Mouse (Mus musculus) adrenal gland, postnatal 0 days (tissue): ENCODE results near the gene Gm5615. TPM values are rescaled to one million over a fixed set of nuclear protein-coding genes. Genes with fewer than 3 reads are reported as not detected.

Experiments used
- polyA plus RNA-seq: library from polyadenylated mRNA; unstranded; fragments of >200 nt; fragmentation: Nextera tagmentation; extraction: Ambion mirVana; gene quantifications from 2 replicates; pipeline ENCODE4 v1.2.1, GENCODE M21; 2015

Gm5615 gene
- polyA plus RNA-seq = not detected in 2 replicates

DNA sequence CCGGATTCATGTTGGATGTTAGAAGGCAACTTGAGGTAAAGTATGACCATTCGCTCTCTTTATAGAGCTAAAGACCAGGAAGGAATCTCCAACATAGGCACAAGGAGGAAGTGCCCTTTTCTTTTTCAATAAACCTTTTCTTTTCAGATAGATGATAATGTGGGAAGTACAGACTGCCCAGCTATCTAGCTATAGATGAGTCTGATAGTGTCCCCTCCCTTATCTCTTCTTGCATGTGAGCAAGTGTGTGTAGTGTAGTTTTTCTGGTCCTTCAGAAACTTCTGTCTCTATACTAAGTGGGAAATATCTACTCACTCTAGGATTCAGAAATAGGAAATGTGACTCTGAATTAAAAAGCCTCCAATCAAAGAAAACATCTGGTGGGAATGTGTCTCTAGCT lies at the start of gene Gm5615:
Gene Gm5615 (minus strand): TSS at position 101 of the 400 bp plus-strand sequence.

GRCm38 (mm10) chr9:36582535-36582934 lies 40.8 kb upstream of the Gm5615 start, which contains the start of gene Gm17689:
Gm17689 (minus strand) TSS chr9:36582635.

Other genes with a start within 250 kb of the Gm5615 start
- not detected in 2 replicates for gene Gm7257, start 110.1 kb downstream of the Gm5615 start, polyA plus RNA-seq
- gene Gm9513, start 66.3 kb downstream of the Gm5615 start, polyA plus RNA-seq = not detected in 2 replicates
- not detected in 2 replicates for gene Gm17689, start 40.7 kb upstream of the Gm5615 start, polyA plus RNA-seq
- not detected in 2 replicates for gene A630095E13Rik, start 101.4 kb upstream of the Gm5615 start, polyA plus RNA-seq
- not detected in 2 replicates for gene Acrv1, start 151.3 kb upstream of the Gm5615 start, polyA plus RNA-seq
- gene Chek1, start 185.1 kb upstream of the Gm5615 start, polyA plus RNA-seq = 9.2 and 9.7 TPM in 2 replicates
- 136 and 210 TPM in 2 replicates for gene Stt3a, start 225.7 kb upstream of the Gm5615 start, polyA plus RNA-seq